In genomic region chr19:43666661-43667429, GRCm38 (mm10) we compare ENCODE assay signal across 12 mouse cellular contexts. TPM values are rescaled to one million over a fixed set of nuclear protein-coding genes. Genes with fewer than 3 reads are reported as not detected.
DNase-seq lines count a peak whose midpoint lies in the region; ATAC-seq lines count a peak whose summit lies in the region.
"Had no signal": no experiment of that assay in that cellular context is flagged by ENCODE, and none has a peak within 500 bp of the region (broad histone marks: within the 10 kb centered on the region; RNA-seq: fewer than 3 reads in every experiment).

No protein-coding gene starts in this region.

- peaks cover 18% of the 10 kb centered on the region for H3K36me3 ChIP-seq in embryonic facial prominence, embryonic 13.5 days
- peaks cover 26% of the 10 kb centered on the region for H3K36me3 ChIP-seq in embryonic facial prominence, embryonic 10.5 days (replicated peaks)
- H3K36me3 ChIP-seq in midbrain, embryonic 15.5 days (replicated peaks), result 0 out of 2 replicates have a peak, but pooled peaks cover 9% of the 10 kb centered on the region

- 0 out of 2 replicates have a peak overlapping the region, but pooled peaks have one; percentile 12 for H3K9ac ChIP-seq in embryonic facial prominence, embryonic 13.5 days
- no peak overlapping the region for H3K9ac ChIP-seq in midbrain, embryonic 15.5 days
- H3K9ac ChIP-seq: lung, embryonic 14.5 days had no signal

- no peaks in the 10 kb centered on the region for H3K9me3 ChIP-seq in embryonic facial prominence, embryonic 13.5 days
- no peaks in the 10 kb centered on the region for H3K9me3 ChIP-seq in embryonic facial prominence, embryonic 10.5 days
- H3K9me3 ChIP-seq in midbrain, embryonic 15.5 days, result no peaks in the 10 kb centered on the region
- H3K9me3 ChIP-seq: forebrain, embryonic 10.5 days had no signal

- H3K27me3 ChIP-seq in embryonic facial prominence, embryonic 13.5 days, result no peaks in the 10 kb centered on the region
- no peaks in the 10 kb centered on the region for H3K27me3 ChIP-seq in embryonic facial prominence, embryonic 10.5 days (replicated peaks; ENCODE audit: low read depth, poor library complexity, severe bottlenecking)
- no peaks in the 10 kb centered on the region for H3K27me3 ChIP-seq in midbrain, embryonic 15.5 days (replicated peaks)

- 80% methylated on average over 22 of the region's 22 CpGs for WGBS in embryonic facial prominence, embryonic 13.5 days
- 90% methylated on average over 22 of the region's 22 CpGs for WGBS in embryonic facial prominence, embryonic 10.5 days
- WGBS in midbrain, embryonic 15.5 days, result 90% methylated on average over 22 of the region's 22 CpGs

- no peak overlapping the region for H3K4me2 ChIP-seq in embryonic facial prominence, embryonic 13.5 days
- H3K4me2 ChIP-seq in midbrain, embryonic 15.5 days, result no peak overlapping the region
- H3K4me2 ChIP-seq: lung, embryonic 14.5 days had no signal

- ATAC-seq in embryonic facial prominence, embryonic 13.5 days (ENCODE audit: insufficient number of reproducible peaks, insufficient read depth, low FRiP score, low TSS enrichment, low read depth), result no peak
- ATAC-seq in midbrain, embryonic 15.5 days (replicated peaks), result no peak

- DNase-seq in embryonic facial prominence, embryonic 10.5 days (ENCODE audit: low spot score), result no peak
- peak; percentile 49 for DNase-seq in urinary bladder, postnatal 14 days (ENCODE audit: low spot score)
- DNase-seq in urinary bladder, adult 18-20 months (ENCODE audit: low spot score in 2 of 2), result no peak
- DNase-seq in heart, adult 9 months (ENCODE audit: low spot score in 2 of 2), result peak; percentile 70 to 71
- no peak for DNase-seq in layer of hippocampus, postnatal 25 days (ENCODE audit: extremely low spot score in 1 of 2, low spot score in 1 of 2)
- no peak for DNase-seq in natural killer cell, adult 2 months (ENCODE audit: low spot score in 2 of 2)

- no peak overlapping the region for H3K27ac ChIP-seq in embryonic facial prominence, embryonic 13.5 days
- no peak overlapping the region for H3K27ac ChIP-seq in embryonic facial prominence, embryonic 10.5 days (replicated peaks)
- no peak overlapping the region for H3K27ac ChIP-seq in midbrain, embryonic 15.5 days
- H3K27ac ChIP-seq: forebrain, embryonic 10.5 days; kidney, postnatal 0 days had no signal

- peaks cover 21% of the 10 kb centered on the region; the same call in 1 of the 2 replicates for H3K4me1 ChIP-seq in embryonic facial prominence, embryonic 13.5 days
- peaks cover 6% of the 10 kb centered on the region for H3K4me1 ChIP-seq in embryonic facial prominence, embryonic 10.5 days
- H3K4me1 ChIP-seq in midbrain, embryonic 15.5 days, result peaks cover 8% of the 10 kb centered on the region; the same call in 1 of the 2 replicates

- no peak overlapping the region for H3K4me3 ChIP-seq in embryonic facial prominence, embryonic 13.5 days
- no peak overlapping the region for H3K4me3 ChIP-seq in embryonic facial prominence, embryonic 10.5 days
- H3K4me3 ChIP-seq in midbrain, embryonic 15.5 days, result no peak overlapping the region
- H3K4me3 ChIP-seq: forebrain, embryonic 10.5 days had no signal

RNA-seq across cellular contexts. Expression of gene Slc25a28, which starts 7.8 kb away (rescaled TPM):
- polyA plus RNA-seq in embryonic facial prominence, embryonic 13.5 days (2015; fragmentation: Nextera tagmentation; extraction: Ambion mirVana), result 13.6 and 16.5 TPM in 2 replicates
- polyA plus RNA-seq in embryonic facial prominence, embryonic 10.5 days (2016; fragmentation: Nextera tagmentation; extraction: Ambion mirVana), result 10.3 and 10.9 TPM in 2 replicates
- 10 to 100 TPM; 38.4 to 44.5 TPM for total RNA-seq in layer of hippocampus, postnatal 25 days (2021)
- 14.4 and 16.7 TPM in 2 replicates for polyA plus RNA-seq in midbrain, embryonic 15.5 days (2015; fragmentation: Nextera tagmentation; extraction: Ambion mirVana)

RNA-seq across cellular contexts. Expression of gene Entpd7, which starts 22.6 kb away (rescaled TPM):
- polyA plus RNA-seq in embryonic facial prominence, embryonic 13.5 days (2015; fragmentation: Nextera tagmentation; extraction: Ambion mirVana), result 10.3 TPM in 2 replicates
- 8.9 and 9.8 TPM in 2 replicates for polyA plus RNA-seq in embryonic facial prominence, embryonic 10.5 days (2016; fragmentation: Nextera tagmentation; extraction: Ambion mirVana)
- total RNA-seq in layer of hippocampus, postnatal 25 days (2021), result 10 to 100 TPM; 18.3 to 21.5 TPM
- polyA plus RNA-seq in midbrain, embryonic 15.5 days (2015; fragmentation: Nextera tagmentation; extraction: Ambion mirVana), result 7.8 and 10.4 TPM in 2 replicates

RNA-seq across cellular contexts. Expression of gene Nkx2-3, which starts 54.7 kb away (rescaled TPM):
- polyA plus RNA-seq in embryonic facial prominence, embryonic 13.5 days (2015; fragmentation: Nextera tagmentation; extraction: Ambion mirVana), result 1.4 and 4.2 TPM in 2 replicates
- polyA plus RNA-seq in embryonic facial prominence, embryonic 10.5 days (2016; fragmentation: Nextera tagmentation; extraction: Ambion mirVana), result 3.7 and 4.1 TPM in 2 replicates
- not detected for total RNA-seq in layer of hippocampus, postnatal 25 days (2021)
- polyA plus RNA-seq in midbrain, embryonic 15.5 days (2015; fragmentation: Nextera tagmentation; extraction: Ambion mirVana), result 0.40 and 0.98 TPM in 2 replicates
- total RNA-seq: left cerebral cortex, adult 8-10 months had no signal
- polyA plus RNA-seq: kidney, postnatal 0 days; lung, embryonic 14.5 days had no signal

Comparison
In these comparisons a context has a peak if more than half of its experiments do, and no peak if none do; other contexts are left out.
1. DNase-seq: peak in urinary bladder, postnatal 14 days (single experiment) and heart, adult 9 months (2 of 2); none in embryonic facial prominence, embryonic 10.5 days (single experiment), urinary bladder, adult 18-20 months (0 of 2), layer of hippocampus, postnatal 25 days (0 of 2) and natural killer cell, adult 2 months (0 of 2).